Mouse (Mus musculus): ENCODE measurements around the gene Gas2l3. TPM values are rescaled to one million over a fixed set of nuclear protein-coding genes. Genes with fewer than 3 reads are reported as not detected.

Gene Gas2l3
- total RNA-seq, 2 experiments from 2014 or later: 10.0 to 13.8 TPM

GRCm38 (mm10) chr10:89444381-89444780 lies 614 bp upstream of the Gas2l3 start:
- DNase-seq: no peak

DNA sequence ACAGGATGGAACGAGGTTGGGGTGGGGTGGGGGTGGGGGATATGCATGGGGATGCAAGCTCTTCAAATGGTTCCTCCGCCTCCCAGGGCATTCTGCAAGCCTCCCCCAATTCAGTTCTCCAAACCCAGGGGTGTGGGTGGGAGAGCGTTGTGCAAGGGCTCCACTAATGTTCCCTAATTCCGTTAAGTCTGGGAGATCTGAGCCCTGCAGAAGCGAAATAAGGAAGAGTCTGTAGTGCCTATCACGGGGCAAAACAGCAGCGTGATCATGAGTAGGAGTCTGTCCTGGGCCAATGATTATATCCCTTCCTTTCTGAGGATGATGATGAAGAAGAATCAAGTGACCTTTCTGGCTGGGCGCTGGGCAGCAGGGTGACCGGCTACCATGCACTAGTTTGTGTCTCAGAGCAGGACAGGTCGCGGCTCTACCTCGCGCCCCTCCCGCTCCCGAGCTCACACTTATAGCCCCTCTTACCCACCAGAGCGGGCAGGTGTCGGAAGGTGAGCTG lies 598 bp downstream of the Gas2l3 start:
- DNase-seq: no peak

- DNase-seq: no peak
These were observed 1.1 kb downstream of the Gas2l3 start for GRCm38 (mm10) chr10:89442640-89443039.

GRCm38 (mm10) chr10:89441961-89442360 lies 1.8 kb downstream of the Gas2l3 start:
- DNase-seq: no peak

GRCm38 (mm10) chr10:89439380-89439779 lies 4.4 kb downstream of the Gas2l3 start:
- no peak for DNase-seq

DNA sequence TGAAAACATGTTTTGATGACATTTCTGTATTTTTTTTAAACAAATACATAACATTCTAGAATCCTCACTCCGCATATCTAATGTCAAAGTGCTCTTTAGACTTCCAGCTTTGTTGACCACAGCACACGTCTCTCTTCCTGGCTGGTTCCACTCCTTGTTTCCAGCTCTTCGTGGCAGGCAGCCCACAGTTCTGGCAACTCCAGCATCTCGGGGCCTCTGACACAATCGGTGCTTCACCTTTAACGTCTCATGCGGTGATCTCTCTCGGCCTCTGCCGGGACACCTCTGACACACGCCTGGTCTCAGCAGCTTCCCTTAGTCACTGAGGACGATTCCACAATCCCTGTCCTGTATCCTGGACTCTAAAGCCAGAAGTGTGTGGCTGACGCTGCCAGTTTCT lies 5.8 kb downstream of the Gas2l3 start:
- DNase-seq: peak; percentile 22

DNA sequence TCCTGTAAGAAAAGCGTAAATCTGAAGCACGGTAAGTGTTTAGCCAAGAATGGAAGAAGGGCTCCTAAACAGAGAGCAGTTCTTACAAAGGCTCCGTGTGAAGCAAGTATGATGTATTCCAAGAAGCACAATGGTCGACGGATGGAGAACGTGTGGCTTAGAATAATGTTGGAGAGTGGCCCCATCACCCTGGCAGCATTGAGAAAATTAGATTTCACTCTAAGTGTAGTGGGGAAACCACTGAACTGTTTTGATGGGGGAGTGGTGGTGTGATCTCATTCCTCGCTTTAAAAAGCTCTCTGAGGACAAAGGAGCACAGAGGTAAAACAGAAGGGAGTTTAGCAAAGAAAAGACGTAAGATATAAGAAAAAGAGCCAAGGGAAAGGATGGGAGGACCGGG lies 6.3 kb downstream of the Gas2l3 start:
- DNase-seq: no peak

DNA sequence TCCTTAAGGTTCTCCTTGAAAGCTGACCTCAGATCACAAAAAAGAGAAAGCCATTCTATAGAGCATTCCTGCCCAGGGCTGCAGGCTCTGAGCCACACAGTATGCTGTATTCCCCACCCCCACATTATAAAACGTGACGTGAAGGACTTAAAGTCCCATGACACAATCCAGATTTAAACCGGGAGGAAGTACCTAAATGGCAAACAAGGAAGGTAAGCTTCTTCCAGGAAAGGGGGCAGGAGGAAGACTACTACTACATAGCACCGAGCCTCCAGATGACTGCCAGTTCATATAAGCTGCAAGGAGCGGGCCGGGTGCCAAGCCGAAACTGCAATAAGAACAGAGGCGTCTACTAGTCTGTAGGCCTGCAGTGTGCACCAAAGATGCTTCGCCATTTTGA lies 7.8 kb downstream of the Gas2l3 start:
- DNase-seq: no peak

- no peak for DNase-seq
These were observed 8.4 kb downstream of the Gas2l3 start for GRCm38 (mm10) chr10:89435413-89435812.

- no peak for DNase-seq
These were observed 9.1 kb downstream of the Gas2l3 start for GRCm38 (mm10) chr10:89434509-89435210.

DNA sequence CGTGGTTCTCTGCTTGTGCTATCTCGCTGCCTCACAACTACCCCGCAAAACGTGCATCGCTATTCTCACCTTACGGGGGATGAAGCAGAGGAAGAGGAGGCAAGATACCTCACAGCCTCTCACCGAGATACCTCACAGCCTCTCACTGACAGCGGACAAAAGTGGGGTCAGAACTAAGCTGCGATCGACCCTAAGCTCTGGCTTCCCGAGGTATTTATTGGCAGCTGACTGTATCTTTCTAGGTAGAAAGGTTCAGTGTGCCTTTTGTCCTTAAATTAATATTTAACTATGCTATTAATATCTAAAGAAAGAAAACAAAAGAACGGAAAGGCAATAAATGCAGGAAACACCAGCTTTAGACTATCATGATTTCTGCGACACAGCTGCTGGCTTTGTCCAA lies 11.0 kb downstream of the Gas2l3 start:
- DNase-seq: no peak

GRCm38 (mm10) chr10:89430751-89431150 lies 13.0 kb downstream of the Gas2l3 start:
- no peak for DNase-seq

DNA sequence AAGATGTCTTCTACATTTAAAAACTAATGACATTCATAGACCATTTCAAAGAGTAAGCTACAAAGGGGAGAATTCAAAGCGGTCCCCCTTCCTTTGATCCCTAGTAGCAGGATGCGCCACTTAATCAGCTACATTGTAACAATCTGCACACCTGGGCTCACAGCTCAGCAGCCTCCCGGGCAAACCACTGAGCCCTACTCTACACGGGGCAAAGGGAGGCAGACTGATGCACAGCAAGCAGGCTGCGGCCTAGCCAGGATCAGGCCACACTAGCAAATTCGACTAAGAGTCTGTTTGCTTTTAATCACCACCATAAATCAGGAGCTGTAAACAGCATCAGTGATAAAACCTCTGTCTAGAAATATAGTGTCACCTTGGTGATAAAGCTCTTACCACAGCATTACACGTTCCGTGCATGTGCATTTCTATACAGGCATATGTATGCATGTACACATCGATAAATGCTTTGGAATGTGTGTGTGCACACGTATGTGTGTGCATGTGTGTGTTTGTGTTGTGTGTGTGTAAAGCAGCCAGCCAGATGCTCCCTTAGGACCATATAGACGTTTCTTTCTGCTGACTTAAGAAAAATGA lies 18.9 kb downstream of the Gas2l3 start:
- no peak for DNase-seq

GRCm38 (mm10) chr10:89424217-89424616 lies 19.6 kb downstream of the Gas2l3 start:
- DNase-seq: no peak

DNA sequence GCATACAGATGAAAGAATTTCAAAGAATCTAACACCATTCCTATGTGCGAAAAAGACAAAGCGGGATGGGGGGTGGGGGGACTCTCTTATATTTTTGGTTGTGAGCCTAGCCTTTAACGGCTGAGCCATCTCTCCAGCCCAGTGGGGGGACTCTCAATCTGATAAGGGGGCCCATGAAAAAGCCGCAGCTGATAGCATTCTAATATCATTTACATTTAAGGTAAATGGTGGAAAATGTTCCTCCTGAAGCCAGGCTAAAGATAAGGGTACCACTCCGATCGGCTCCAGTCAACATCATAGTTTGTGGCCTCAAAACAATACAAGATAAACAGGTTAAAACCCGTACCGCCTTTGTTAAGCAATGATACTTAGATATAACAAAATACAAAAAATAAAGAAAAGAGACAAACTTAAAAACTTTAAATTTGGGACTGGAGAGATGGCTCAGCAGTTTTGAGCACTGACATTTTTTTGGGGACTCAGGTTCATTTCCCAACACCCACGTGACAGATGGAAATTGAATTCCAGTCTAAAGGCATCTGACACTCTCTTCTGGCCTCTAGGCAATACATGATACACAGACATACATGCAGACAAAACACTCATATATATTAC lies 20.5 kb downstream of the Gas2l3 start:
- no peak for DNase-seq

GRCm38 (mm10) chr10:89422504-89423158 lies 21.1 kb downstream of the Gas2l3 start:
- no peak for DNase-seq

GRCm38 (mm10) chr10:89417966-89418365 lies 25.8 kb downstream of the Gas2l3 start:
- DNase-seq: no peak

GRCm38 (mm10) chr10:89415478-89415877 lies 28.3 kb downstream of the Gas2l3 start:
- DNase-seq: no peak

DNA sequence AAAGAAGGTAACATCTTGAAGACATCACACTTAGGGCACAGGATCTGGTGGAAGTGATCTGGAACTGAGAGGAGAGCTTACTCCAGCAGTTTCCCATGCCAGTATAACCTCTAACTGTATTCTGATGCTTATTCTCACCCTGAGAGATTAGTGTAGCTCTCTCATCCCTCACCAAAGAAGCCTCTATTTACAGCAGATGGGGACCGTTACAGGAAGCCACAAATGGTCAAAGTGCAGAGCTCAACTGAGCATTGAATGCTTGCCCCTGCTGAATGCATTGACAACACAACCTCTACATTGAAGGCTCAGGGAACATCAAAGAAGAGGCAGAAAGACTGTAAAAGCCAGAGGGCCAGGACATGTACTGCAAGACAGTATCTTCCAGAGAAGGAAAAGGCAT lies 36.2 kb downstream of the Gas2l3 start:
- DNase-seq: no peak

- DNase-seq: no peak
These were observed 36.9 kb downstream of the Gas2l3 start for GRCm38 (mm10) chr10:89406733-89407484.

DNA sequence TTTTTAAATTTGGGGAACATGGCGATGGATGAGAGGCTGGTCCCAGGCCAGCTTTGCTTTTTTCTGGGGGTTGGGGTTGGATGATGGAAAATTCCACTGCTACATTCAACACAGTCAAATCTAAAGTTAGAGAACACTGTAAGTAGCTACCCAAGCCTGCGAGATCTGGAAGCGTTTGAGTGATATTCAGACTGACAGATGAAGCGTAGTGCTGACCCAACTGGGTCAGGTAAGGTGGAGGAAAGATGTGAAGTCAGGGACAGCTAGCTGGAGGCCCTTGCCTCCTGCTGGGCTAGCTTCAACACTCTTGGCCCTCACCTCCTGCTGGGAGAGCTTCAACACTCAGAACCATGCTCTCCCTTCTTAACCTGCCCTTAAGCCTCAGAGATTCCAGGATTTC lies 38.8 kb downstream of the Gas2l3 start:
- no peak for DNase-seq

DNA sequence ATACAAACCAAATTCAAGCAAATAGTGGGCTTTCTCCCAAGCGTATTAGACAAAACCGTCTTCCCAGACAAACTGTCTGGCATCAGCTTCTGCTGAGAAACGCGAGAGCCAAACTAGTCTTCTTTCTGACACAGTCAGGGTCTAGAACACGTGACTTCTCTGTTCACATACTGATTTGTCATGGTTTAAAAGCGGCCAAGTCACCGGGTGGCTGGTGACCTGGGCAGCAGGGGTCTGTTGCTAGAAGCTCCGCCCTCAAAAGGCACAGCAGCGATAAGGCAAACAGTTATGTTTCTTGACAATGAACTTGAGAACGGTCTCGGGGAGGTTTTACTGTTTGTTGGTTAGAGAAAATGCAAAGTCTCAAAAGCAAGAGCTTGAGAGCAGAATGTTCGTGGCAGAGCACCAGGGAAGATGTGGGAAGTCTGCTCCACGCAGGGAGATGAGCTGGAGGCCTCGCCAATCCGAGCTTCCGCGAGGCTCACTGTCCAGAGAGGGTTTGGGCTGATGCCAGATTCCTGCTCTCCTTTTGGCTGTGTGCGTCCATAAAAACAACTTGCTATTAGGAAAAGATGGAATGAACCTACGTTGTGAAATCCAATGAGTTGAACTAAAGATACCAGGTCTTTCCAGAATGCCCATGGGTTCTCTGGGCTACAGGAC lies 43.0 kb downstream of the Gas2l3 start:
- peak; percentile 68 for DNase-seq
